Mouse (Mus musculus) CH12.LX (cell line): ENCODE results near the gene Ccdc141.

Experiments used
- CTCF ChIP-seq, 2 experiments: IDR thresholded peaks in 1 of 2; conservative IDR thresholded peaks in 1 of 2; 2 replicates each; pipeline ENCODE4 v1.5.1; 2011 to 2012; ENCODE audit warnings: low read depth in 2 of 2, low read length in 2 of 2, improper control_type of control experiment in 1 of 2, inconsistent platforms in 1 of 2, mild to moderate bottlenecking in 1 of 2, moderate library complexity in 1 of 2
- EP300 ChIP-seq: IDR thresholded peaks from 2 replicates; pipeline ENCODE4 v1.6.1; 2011; ENCODE audit warnings: low read length, improper control_type of control experiment
- GABPA ChIP-seq: IDR thresholded peaks from 2 replicates; pipeline ENCODE4 v1.6.1; 2012; ENCODE audit warnings: low read depth, low read length, improper control_type of control experiment, inconsistent platforms; ENCODE audit not compliant: insufficient replicate concordance
- NELFE ChIP-seq: IDR thresholded peaks from 2 replicates; pipeline ENCODE4 v1.6.1; 2011; ENCODE audit warnings: low read depth, low read length, improper control_type of control experiment
- NRF1 ChIP-seq: IDR thresholded peaks from 2 replicates; pipeline ENCODE4 v1.6.1; 2014; ENCODE audit warnings: low read depth, mild to moderate bottlenecking, inconsistent platforms, low read length, improper control_type of control experiment, moderate library complexity
- POLR2A ChIP-seq: IDR thresholded peaks from 2 replicates; pipeline ENCODE4 v1.6.1; 2011; ENCODE audit warnings: low read depth, mild to moderate bottlenecking, improper control_type of control experiment, low read length
- POLR2AphosphoS2 ChIP-seq: IDR thresholded peaks from 2 replicates; pipeline ENCODE4 v1.6.1; 2011; ENCODE audit warnings: low read depth, low read length, improper control_type of control experiment
- SIN3A ChIP-seq: IDR thresholded peaks from 2 replicates; pipeline ENCODE4 v1.6.1; 2012; ENCODE audit warnings: low read length, improper control_type of control experiment, inconsistent platforms
- UBTF ChIP-seq: IDR thresholded peaks from 2 replicates; pipeline ENCODE4 v1.6.1; 2012; ENCODE audit warnings: low read depth, mild to moderate bottlenecking, inconsistent platforms, low read length, improper control_type of control experiment, moderate library complexity
- USF1 ChIP-seq: IDR thresholded peaks from 2 replicates; pipeline ENCODE4 v1.6.1; 2014; ENCODE audit warnings: low read depth, mild to moderate bottlenecking, inconsistent platforms, low read length, improper control_type of control experiment
- ZC3H11A ChIP-seq: IDR thresholded peaks from 2 replicates; pipeline ENCODE4 v1.6.1; 2012; ENCODE audit warnings: low read depth, mild to moderate bottlenecking, inconsistent platforms, low read length, improper control_type of control experiment
- ZKSCAN1 ChIP-seq: IDR thresholded peaks from 2 replicates; pipeline ENCODE4 v1.6.1; 2012; ENCODE audit warnings: low read depth, inconsistent platforms, low read length, improper control_type of control experiment, borderline replicate concordance

DNA sequence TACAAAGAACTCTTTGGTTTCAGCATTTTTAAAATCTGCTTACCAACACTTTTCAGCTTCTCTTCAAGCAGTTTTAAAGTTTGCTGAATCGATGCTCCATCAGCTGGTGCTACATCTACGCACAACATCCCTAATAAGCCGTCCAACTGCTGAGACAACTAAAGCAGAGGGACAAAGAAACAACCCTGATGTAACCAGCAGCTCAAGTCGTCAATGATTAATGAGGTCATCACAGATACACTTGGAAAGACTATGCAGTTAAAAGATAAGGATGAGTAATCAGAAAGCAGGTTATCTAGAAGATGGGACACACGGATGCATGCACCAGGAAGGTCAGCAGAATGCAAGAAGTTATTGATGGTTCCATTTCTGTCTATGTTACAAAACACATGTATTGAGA, 27.8 kb upstream of the Ccdc141 start:
- TF ChIP-seq EP300 (no peak), USF1 (no peak), NRF1 (no peak), ZKSCAN1 (no peak), GABPA (no peak), POLR2AphosphoS2 (no peak), CTCF (conservative IDR thresholded peaks at IDR 0.05 in 1 of 2, IDR thresholded peaks at IDR 0.05 in 1 of 2; ENCODE audit: low read depth in 2 of 2, low read length in 2 of 2) (no peak), NELFE (no peak), POLR2A (no peak), UBTF (no peak), SIN3A (no peak), ZC3H11A (no peak)
